Mouse (Mus musculus) olfactory bulb, adult 2 months (tissue): ENCODE measurements around the gene Bdh1. TPM values are rescaled to one million over a fixed set of nuclear protein-coding genes. Genes with fewer than 3 reads are reported as not detected.
"Not testable (repeated sequence)": the region's sequence is repeated elsewhere in the genome, so short reads cannot be mapped to it uniquely, and the experiment has no call there.

Experiments used
- H3K27ac ChIP-seq: fragments of 200-500 bp; 2 replicates; pipeline ENCODE4 v1.5.1; 2012; ENCODE audit warnings: low read depth, low read length; ENCODE audit not compliant: insufficient read depth
- H3K4me1 ChIP-seq: fragments of 200-500 bp; 2 replicates; pipeline ENCODE4 v1.6.1; 2012; ENCODE audit warnings: low read length; ENCODE audit not compliant: control insufficient read depth, insufficient read depth
- H3K4me3 ChIP-seq: fragments of 200-500 bp; 2 replicates; pipeline ENCODE4 v1.5.1; 2012; ENCODE audit warnings: mild to moderate bottlenecking, low read depth, low read length, moderate library complexity; ENCODE audit not compliant: insufficient read depth
- CTCF ChIP-seq: fragments of 200-500 bp; IDR thresholded peaks from 2 replicates; pipeline ENCODE4 v1.5.1; 2012; ENCODE audit warnings: low read depth, mild to moderate bottlenecking, low read length, moderate library complexity; ENCODE audit not compliant: insufficient read depth
- POLR2A ChIP-seq: fragments of 200-500 bp; IDR thresholded peaks from 2 replicates; pipeline ENCODE4 v1.6.1; 2012; ENCODE audit warnings: mild to moderate bottlenecking, low read depth, low read length, moderate library complexity; ENCODE audit not compliant: insufficient read depth
- WGBS: fragments of 180-500 bp; shearing (Covaris S2); methylation state at CpG from one replicate; pipeline ENCODE4 v1.1.7; 2018; 5-methylcytosine and 5-hydroxymethylcytosine counted together
- polyA plus RNA-seq: library from polyadenylated mRNA; stranded (reverse); fragments of >200 nt; gene quantifications from 2 replicates; pipeline ENCODE4 v1.2.4, GENCODE M21; 2012; ENCODE audit warnings: low replicate concordance; ENCODE audit not compliant: missing spikeins, insufficient read depth, insufficient read length

The Bdh1 gene
- polyA plus RNA-seq, 1 experiment: not detected

- WGBS: 18% methylated on average over 17 of the region's 17 CpGs
- Histone ChIP-seq H3K4me3 (no peak overlapping the region), H3K4me1 (peaks cover 18% of the 10 kb centered on the region)
Observed at GRCm38 (mm10) chr16:31458229-31458918, 36.3 kb downstream of the Bdh1 start.

GRCm38 (mm10) chr16:31459968-31460461 lies 37.9 kb downstream of the Bdh1 start:
- WGBS: 38% methylated on average over 10 of the region's 10 CpGs
- TF ChIP-seq POLR2A: no peak
- TF ChIP-seq CTCF: no peak
- Histone ChIP-seq H3K4me3 (no peak overlapping the region), H3K27ac (no peak overlapping the region), H3K4me1 (peaks cover 18% of the 10 kb centered on the region)

More at GRCm38 (mm10) chr16:31458229-31458918, 36.3 kb downstream of the Bdh1 start:
- no peak overlapping the region for H3K27ac ChIP-seq
- peak; percentile 72 for TF ChIP-seq CTCF
- TF ChIP-seq POLR2A: no peak

DNA sequence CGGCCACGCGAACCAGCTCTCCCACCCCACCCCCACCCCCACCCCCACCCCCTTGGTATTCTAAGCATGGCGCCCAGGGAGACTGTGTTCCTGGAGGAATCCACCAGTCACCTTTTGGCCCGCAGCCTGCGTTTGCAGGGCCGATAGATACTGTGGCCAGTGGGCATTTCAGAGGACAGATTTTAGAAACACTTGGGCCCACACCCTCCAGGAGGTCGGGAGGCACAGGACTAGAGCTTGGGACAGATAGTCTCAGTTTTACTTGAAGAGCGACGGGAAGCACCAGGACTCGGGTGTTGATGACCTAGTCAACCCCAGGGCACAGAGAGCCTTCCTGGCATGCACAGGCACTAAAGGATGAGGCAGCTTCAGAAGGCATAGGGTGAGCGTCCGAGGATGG lies 38.4 kb downstream of the Bdh1 start:
- TF ChIP-seq POLR2A (no peak), CTCF (no peak)
- WGBS: 62% methylated on average over 13 of the region's 13 CpGs
- H3K4me3 ChIP-seq: no peak overlapping the region
- peaks cover 18% of the 10 kb centered on the region for H3K4me1 ChIP-seq
- no peak overlapping the region for H3K27ac ChIP-seq

DNA sequence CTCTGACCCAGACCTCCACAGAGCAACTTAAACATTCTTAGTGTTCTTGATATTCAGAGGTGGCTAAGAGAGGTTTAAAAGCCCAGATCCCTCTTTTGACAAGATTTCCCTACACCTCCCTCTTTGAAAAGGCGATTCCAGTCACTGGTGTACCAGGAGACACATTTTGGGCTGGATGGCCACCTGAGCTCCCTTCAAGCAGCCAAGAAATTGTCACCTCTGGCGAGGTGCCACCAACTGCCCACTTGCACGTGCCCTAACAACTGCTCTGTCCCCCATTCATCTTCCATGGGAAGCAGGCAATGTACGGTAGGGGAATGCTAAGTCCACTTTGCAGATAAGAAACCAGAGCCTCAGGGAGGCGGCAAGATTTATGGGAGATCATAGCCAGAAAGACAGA lies 39.0 kb downstream of the Bdh1 start:
- Histone ChIP-seq H3K27ac (no peak overlapping the region), H3K4me3 (no peak overlapping the region), H3K4me1 (peaks cover 21% of the 10 kb centered on the region)
- WGBS: 86% methylated on average over 5 of the region's 5 CpGs
- no peak for TF ChIP-seq CTCF
- no peak for TF ChIP-seq POLR2A

- Histone ChIP-seq H3K27ac (no peak overlapping the region), H3K4me3 (no peak overlapping the region), H3K4me1 (peaks cover 21% of the 10 kb centered on the region)
- 35% methylated on average over 12 of the region's 12 CpGs for WGBS
- TF ChIP-seq POLR2A (no peak), CTCF (no peak)
Observed at GRCm38 (mm10) chr16:31462113-31462687, 40.1 kb downstream of the Bdh1 start.

- WGBS: 90% methylated on average over 5 of the region's 5 CpGs
- Histone ChIP-seq H3K27ac (no peak overlapping the region), H3K4me3 (no peak overlapping the region), H3K4me1 (peaks cover 20% of the 10 kb centered on the region)
- TF ChIP-seq POLR2A (no peak), CTCF (no peak)
Observed at GRCm38 (mm10) chr16:31464953-31465352, 42.9 kb downstream of the Bdh1 start.

DNA sequence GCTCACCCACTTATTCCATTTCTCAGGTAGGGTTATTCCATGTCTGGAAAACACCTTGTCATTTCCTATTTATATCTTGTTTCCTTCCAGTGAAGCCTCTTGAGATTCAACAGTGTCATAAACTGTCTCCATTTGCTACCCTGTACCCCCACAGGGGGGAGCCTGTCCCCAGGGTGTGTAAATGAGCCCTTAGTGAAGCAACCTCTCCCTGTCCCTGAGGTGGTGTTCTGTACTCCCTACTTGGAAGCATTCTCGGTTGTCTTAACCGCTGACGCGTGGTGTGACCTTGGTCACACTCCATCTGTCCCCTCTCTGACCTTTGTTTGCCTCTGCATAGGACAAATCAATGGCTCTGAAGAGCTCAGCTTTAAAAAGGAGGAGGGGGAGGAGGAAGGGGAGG lies 43.5 kb downstream of the Bdh1 start:
- Histone ChIP-seq H3K27ac (no peak overlapping the region), H3K4me1 (peaks cover 15% of the 10 kb centered on the region), H3K4me3 (no peak overlapping the region)
- TF ChIP-seq CTCF (no peak), POLR2A (no peak)
- 41% methylated on average over 4 of the region's 4 CpGs for WGBS

- Histone ChIP-seq H3K4me3 (no peak overlapping the region), H3K4me1 (peaks cover 12% of the 10 kb centered on the region), H3K27ac (no peak overlapping the region)
- no peak for TF ChIP-seq CTCF
- no peak for TF ChIP-seq POLR2A
- 68% methylated on average over 5 of the region's 5 CpGs for WGBS
Observed at GRCm38 (mm10) chr16:31466106-31466505, 44.0 kb downstream of the Bdh1 start.

DNA sequence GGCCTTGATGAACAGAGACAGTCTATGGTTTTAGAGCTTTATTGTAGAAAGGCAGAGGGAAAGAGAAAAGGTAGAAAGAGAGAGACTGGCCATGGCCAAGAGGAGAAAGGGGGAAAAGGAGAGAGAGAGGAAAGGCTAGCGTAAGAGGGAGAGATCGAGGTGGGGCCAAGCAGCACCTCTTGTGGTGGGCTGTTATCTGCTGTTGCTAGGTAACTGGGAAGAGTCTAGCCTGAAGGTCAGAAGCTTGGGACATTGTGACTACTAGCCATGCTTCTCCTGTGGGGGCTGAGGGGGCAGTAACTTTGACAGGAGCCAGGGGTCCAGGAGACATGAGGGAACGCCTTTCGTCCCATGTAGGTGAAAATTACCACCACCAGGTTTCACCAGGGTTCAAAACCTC lies 48.7 kb downstream of the Bdh1 start:
- WGBS: 99% methylated on average over 4 of the region's 4 CpGs
- not testable (repeated sequence) for H3K4me1 ChIP-seq, H3K27ac ChIP-seq, H3K4me3 ChIP-seq
